Mouse (Mus musculus): ENCODE measurements at regions not wholly inside any gene's neighbourhood (a gene's known extent, or its start where the extent isn't known, plus 50 kb on each side); places are given as distances from the start of the nearest gene placed in this dataset.

- TF ChIP-seq CTCF (IDR thresholded peaks at IDR 0.05; ENCODE audit: borderline replicate concordance, control insufficient read depth, extremely low read depth, insufficient read depth, low read length, poor library complexity): no peak
- TF ChIP-seq POLR2A (IDR thresholded peaks at IDR 0.05; ENCODE audit: control insufficient read depth, extremely low read depth, insufficient read depth, low read length, poor library complexity): no peak
Measured at GRCm38 (mm10) chr13:25562746-25563145, 292.4 kb upstream of the Nrsn1 start.
